Mouse (Mus musculus): ENCODE results near the gene Msh6.
"Not testable (repeated sequence)": the region's sequence is repeated elsewhere in the genome, so short reads cannot be mapped to it uniquely, and the experiment has no call there.

DNA sequence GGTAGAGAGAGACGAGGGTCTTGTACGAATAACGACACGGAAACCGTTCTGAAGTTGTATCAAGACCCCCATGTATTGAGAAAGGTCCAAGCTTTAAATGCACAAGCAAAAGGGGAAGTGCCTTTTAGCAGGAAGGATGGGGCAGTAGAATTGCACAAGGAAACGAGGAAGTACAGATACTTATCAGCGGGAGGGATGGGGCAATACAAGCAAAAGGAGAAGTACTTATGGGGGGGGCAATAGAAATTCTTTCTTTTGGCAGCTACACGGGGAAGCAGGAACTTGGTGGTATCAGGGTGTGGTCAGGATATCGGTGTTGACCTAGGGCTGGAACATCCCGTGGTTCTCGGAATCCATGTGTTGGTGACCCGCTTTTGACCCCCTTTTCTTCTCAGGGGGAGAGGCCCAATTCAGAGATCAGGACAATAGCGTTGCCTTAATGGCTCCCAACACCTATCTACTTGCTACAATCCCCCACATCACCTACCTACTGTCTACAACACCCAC is 20.2 kb upstream of the Msh6 start:
- TF ChIP-seq GATA1 (IDR thresholded peaks at IDR 0.05; ENCODE audit: borderline replicate concordance, low read length); CTCF (IDR thresholded peaks at IDR 0.05; ENCODE audit: low read depth, low read length); TAL1 (conservative IDR thresholded peaks at IDR 0.05; ENCODE audit: low read depth, low read length); POLR2AphosphoS5 (IDR thresholded peaks at IDR 0.05; ENCODE audit: insufficient replicate concordance, low read depth, low read length): not testable (repeated sequence)
